Mouse (Mus musculus) lung, adult 2 months (tissue): ENCODE results near the gene Usp26. TPM values are rescaled to one million over a fixed set of nuclear protein-coding genes. Genes with fewer than 3 reads are reported as not detected.

Experiments
- DNase-seq: peaks from one replicate; pipeline ENCODE4 v3.0.0; 2022
- H3K4me1 ChIP-seq: fragments of 200-500 bp; 2 replicates; pipeline ENCODE4 v1.6.1; 2011; ENCODE audit warnings: low read length; ENCODE audit not compliant: control insufficient read depth, insufficient read depth
- H3K4me3 ChIP-seq: fragments of 200-500 bp; replicated peaks from 2 replicates; pipeline ENCODE3; 2011; ENCODE audit warnings: low read depth, mild to moderate bottlenecking, control low read depth, low read length; ENCODE audit errors: extremely low read depth
- CTCF ChIP-seq: fragments of 200-500 bp; IDR thresholded peaks from 2 replicates; pipeline ENCODE4 v1.5.1; 2011; ENCODE audit warnings: mild to moderate bottlenecking, low read length, control low read depth; ENCODE audit not compliant: insufficient read depth
- POLR2A ChIP-seq: fragments of 200-500 bp; IDR thresholded peaks from 2 replicates; pipeline ENCODE4 v1.6.1; 2011; ENCODE audit warnings: low read depth, mild to moderate bottlenecking, control low read depth, low read length, borderline replicate concordance; ENCODE audit errors: extremely low read depth
- WGBS: fragments of 180-500 bp; shearing (Covaris S2); methylation state at CpG from one replicate; pipeline ENCODE4 v1.1.7; 2018; 5-methylcytosine and 5-hydroxymethylcytosine counted together
- polyA plus RNA-seq: library from polyadenylated mRNA; depleted of rRNA; stranded (reverse); fragments of >200 nt; gene quantifications from 2 replicates; pipeline ENCODE4 v1.2.3, GENCODE M21; 2012; rRNA removed

The Usp26 gene
- not detected in 2 replicates for polyA plus RNA-seq

GRCm38 (mm10) chrX:51801133-51801532 is at the start of gene Usp26:
Gene Usp26 (minus strand): TSS chrX:51801233.
- Histone ChIP-seq H3K4me3 (no peak within 1 kb of the TSS), H3K4me1 (no peaks in the 10 kb centered on the region)
- TF ChIP-seq CTCF = no peak
- TF ChIP-seq POLR2A = no peak
- WGBS = 94% methylated on average over 6 of the region's 6 CpGs
- DNase-seq = no peak

GRCm38 (mm10) chrX:51814466-51815247 is 13.6 kb upstream of the Usp26 start:
- 32% methylated on average over 3 of the region's 3 CpGs for WGBS
- TF ChIP-seq CTCF (no peak), POLR2A (no peak)
- Histone ChIP-seq H3K4me1 (no peaks in the 10 kb centered on the region), H3K4me3 (no peak overlapping the region)
- no peak for DNase-seq

- Histone ChIP-seq H3K4me1 (no peaks in the 10 kb centered on the region), H3K4me3 (no peak overlapping the region)
- WGBS = 12% methylated on average over 1 of the region's 1 CpGs
- no peak for TF ChIP-seq CTCF
- TF ChIP-seq POLR2A = no peak
- no peak for DNase-seq
These were observed 33.6 kb downstream of the Usp26 start for GRCm38 (mm10) chrX:51767457-51767856.

DNA sequence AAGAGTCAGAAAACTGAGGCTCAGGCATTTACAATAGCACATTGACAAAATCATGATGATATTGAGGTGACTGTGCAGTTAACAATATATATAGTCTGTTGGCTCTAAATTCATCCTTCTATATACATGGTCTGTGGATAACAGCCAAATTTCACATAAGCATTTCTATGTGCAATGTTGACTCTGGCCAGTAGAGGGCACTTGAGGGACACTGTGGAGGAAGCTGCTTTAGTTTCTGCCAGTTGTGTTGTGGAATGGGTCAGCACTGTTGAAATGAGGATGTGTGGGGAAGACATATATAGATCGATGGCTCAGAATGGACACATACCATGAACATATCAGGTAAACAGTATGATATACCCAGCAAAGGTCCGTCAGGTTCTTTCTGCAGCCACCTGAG is 64.6 kb downstream of the Usp26 start:
- TF ChIP-seq POLR2A = no peak
- TF ChIP-seq CTCF = peak; percentile 26; the same call in 1 of the 2 replicates
- WGBS = 68% methylated on average over 2 of the region's 2 CpGs
- H3K4me1 ChIP-seq = no peaks in the 10 kb centered on the region
- peak; percentile 8 for DNase-seq
- H3K4me3 ChIP-seq = no peak overlapping the region

GRCm38 (mm10) chrX:51714086-51714745 is 86.8 kb downstream of the Usp26 start:
- TF ChIP-seq CTCF = no peak
- no peak for TF ChIP-seq POLR2A
- no peak for DNase-seq
- H3K4me3 ChIP-seq = no peak overlapping the region
- no peaks in the 10 kb centered on the region for H3K4me1 ChIP-seq
- 49% methylated on average over 8 of the region's 8 CpGs for WGBS

DNA sequence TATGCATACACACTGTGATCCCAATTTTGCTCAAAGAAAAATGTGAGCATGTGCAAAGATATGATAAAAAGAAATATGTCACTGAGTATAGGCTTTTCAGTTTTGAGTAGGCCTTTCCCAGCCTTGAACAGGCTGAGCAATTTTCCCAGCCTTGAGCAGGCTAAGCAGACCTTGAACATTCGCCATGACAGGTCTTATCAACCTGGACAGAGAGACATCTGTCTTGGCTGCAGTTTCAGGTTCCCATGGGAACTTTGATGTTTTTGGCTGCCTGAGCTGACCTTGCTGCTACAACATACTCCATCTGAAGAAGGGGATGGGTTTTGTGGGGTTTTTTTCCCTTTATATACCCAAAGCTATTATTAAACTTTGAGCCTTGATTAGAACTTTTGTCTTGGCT is 88.0 kb downstream of the Usp26 start:
- WGBS = 63% methylated on average over 1 of the region's 1 CpGs
- TF ChIP-seq POLR2A (no peak), CTCF (no peak)
- DNase-seq = no peak
- no peaks in the 10 kb centered on the region for H3K4me1 ChIP-seq
- H3K4me3 ChIP-seq = no peak overlapping the region

Other genes starting within 250 kb of the Usp26 start
- gene Hs6st2, start 119.4 kb downstream of the Usp26 start, polyA plus RNA-seq = 2.0 and 2.3 TPM in 2 replicates
- gene 1700080O16Rik, start 171.5 kb upstream of the Usp26 start, polyA plus RNA-seq = not detected in 2 replicates